Mouse (Mus musculus): ENCODE measurements around the gene 1700028J19Rik. TPM values are rescaled to one million over a fixed set of nuclear protein-coding genes. Genes with fewer than 3 reads are reported as not detected.
"Not testable (repeated sequence)": the region's sequence is repeated elsewhere in the genome, so short reads cannot be mapped to it uniquely, and the experiment has no call there.

The 1700028J19Rik gene
- polyA plus RNA-seq, 1 experiment from 2014 or later, result 1.1 TPM

DNA sequence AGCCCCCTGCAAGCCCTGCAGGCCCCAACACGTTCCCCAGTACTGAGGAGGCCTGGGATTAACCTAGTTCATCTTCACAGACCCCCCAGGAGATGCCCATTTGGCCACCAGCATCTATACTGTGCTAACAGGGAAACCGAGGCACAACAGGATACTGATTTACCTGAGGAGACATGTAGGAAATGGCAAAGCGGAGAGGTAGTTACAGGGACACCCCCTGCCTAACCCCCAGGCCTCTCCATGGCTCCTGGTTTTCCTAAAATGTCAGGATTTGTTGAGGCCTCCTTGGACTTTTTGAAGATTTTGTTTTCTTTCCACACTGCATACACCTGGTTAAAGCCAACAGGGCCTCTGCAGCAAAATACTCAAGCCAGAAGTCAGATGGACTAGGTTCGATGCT is 10.8 kb upstream of the 1700028J19Rik start, which contains the start of gene Acp4:
Gene Acp4, minus strand, starts transcription at position 101 of the 400 bp plus-strand sequence.
- ATAC-seq, result no peak

GRCm38 (mm10) chr7:44254930-44255329 is 8.4 kb upstream of the 1700028J19Rik start:
- H3K4me2 ChIP-seq (replicated peaks; ENCODE audit: low read depth), result no peak overlapping the region
- no peaks in the 10 kb centered on the region for H3K4me1 ChIP-seq (replicated peaks; ENCODE audit: control insufficient read depth, insufficient read depth, low read length)
- WGBS, result 63% methylated on average over 6 of the region's 6 CpGs
- no peak overlapping the region for H3K4me3 ChIP-seq (ENCODE audit: low read depth, low read length)
- no peaks in the 10 kb centered on the region for H3K27me3 ChIP-seq (replicated peaks; ENCODE audit: control insufficient read depth, insufficient read depth, low read length)
- no peak for TF ChIP-seq CTCF (IDR thresholded peaks at IDR 0.05; ENCODE audit: low read depth)
- no peak overlapping the region for H3K9ac ChIP-seq (ENCODE audit: low read depth, low read length)
- H3K27ac ChIP-seq (ENCODE audit: low read depth, low read length), result no peak overlapping the region
- peaks cover 23% of the 10 kb centered on the region for H3K36me3 ChIP-seq (ENCODE audit: control insufficient read depth, insufficient read depth)
- no peak for ATAC-seq
- no peaks in the 10 kb centered on the region for H3K9me3 ChIP-seq (ENCODE audit: control insufficient read depth)

More for the DNA sequence above, 10.8 kb upstream of the 1700028J19Rik start, which contains the start of gene Acp4:
- Histone ChIP-seq H3K4me3 (ENCODE audit: low read depth, low read length) (no peak within 1 kb of the TSS), H3K4me1 (replicated peaks; ENCODE audit: control insufficient read depth, insufficient read depth, low read length) (no peaks in the 10 kb centered on the region), H3K4me2 (replicated peaks; ENCODE audit: low read depth) (no peak within 1 kb of the TSS), H3K9me3 (ENCODE audit: control insufficient read depth) (no peaks in the 10 kb centered on the region), H3K36me3 (ENCODE audit: control insufficient read depth, insufficient read depth) (peaks cover 8% of the 10 kb centered on the region; the same call in 1 of the 2 replicates), H3K27me3 (replicated peaks; ENCODE audit: control insufficient read depth, insufficient read depth, low read length) (no peaks in the 10 kb centered on the region), H3K27ac (ENCODE audit: low read depth, low read length) (no peak within 1 kb of the TSS), H3K9ac (ENCODE audit: low read depth, low read length) (no peak within 1 kb of the TSS)
- TF ChIP-seq CTCF (IDR thresholded peaks at IDR 0.05; ENCODE audit: low read depth), result no peak
- WGBS, result 81% methylated on average over 4 of the region's 4 CpGs

GRCm38 (mm10) chr7:44253023-44253616 is 6.6 kb upstream of the 1700028J19Rik start:
- H3K4me2 ChIP-seq (replicated peaks; ENCODE audit: low read depth), result no peak overlapping the region
- H3K36me3 ChIP-seq (ENCODE audit: control insufficient read depth, insufficient read depth), result peaks cover 37% of the 10 kb centered on the region

GRCm38 (mm10) chr7:44250732-44251275 is 4.3 kb upstream of the 1700028J19Rik start:
- not testable (repeated sequence) for ATAC-seq; H3K4me1 ChIP-seq (replicated peaks; ENCODE audit: control insufficient read depth, insufficient read depth, low read length); H3K27ac ChIP-seq (ENCODE audit: low read depth, low read length); H3K9me3 ChIP-seq (ENCODE audit: control insufficient read depth); H3K9ac ChIP-seq (ENCODE audit: low read depth, low read length); H3K27me3 ChIP-seq (replicated peaks; ENCODE audit: control insufficient read depth, insufficient read depth, low read length); H3K4me2 ChIP-seq (replicated peaks; ENCODE audit: low read depth); H3K4me3 ChIP-seq (ENCODE audit: low read depth, low read length)
- H3K36me3 ChIP-seq (ENCODE audit: control insufficient read depth, insufficient read depth), result peaks cover 39% of the 10 kb centered on the region
- WGBS, result 86% methylated on average over 17 of the region's 17 CpGs

More at GRCm38 (mm10) chr7:44253023-44253616, 6.6 kb upstream of the 1700028J19Rik start:
- H3K4me3 ChIP-seq (ENCODE audit: low read depth, low read length), result no peak overlapping the region
- H3K4me1 ChIP-seq (replicated peaks; ENCODE audit: control insufficient read depth, insufficient read depth, low read length), result no peaks in the 10 kb centered on the region
- H3K9ac ChIP-seq (ENCODE audit: low read depth, low read length), result no peak overlapping the region
- H3K9me3 ChIP-seq (ENCODE audit: control insufficient read depth), result no peaks in the 10 kb centered on the region
- ATAC-seq, result no peak
- 68% methylated on average over 15 of the region's 15 CpGs for WGBS
- 0 out of 2 replicates have a peak, but pooled peaks have one; percentile 6 for TF ChIP-seq CTCF (IDR thresholded peaks at IDR 0.05; ENCODE audit: low read depth)
- H3K27me3 ChIP-seq (replicated peaks; ENCODE audit: control insufficient read depth, insufficient read depth, low read length), result no peaks in the 10 kb centered on the region
- H3K27ac ChIP-seq (ENCODE audit: low read depth, low read length), result no peak overlapping the region

GRCm38 (mm10) chr7:44249248-44249647 is 2.8 kb upstream of the 1700028J19Rik start:
- ATAC-seq, result no peak
- 89% methylated on average over 4 of the region's 4 CpGs for WGBS
- Histone ChIP-seq H3K4me2 (replicated peaks; ENCODE audit: low read depth) (no peak overlapping the region), H3K9ac (ENCODE audit: low read depth, low read length) (no peak overlapping the region), H3K36me3 (ENCODE audit: control insufficient read depth, insufficient read depth) (peaks cover 39% of the 10 kb centered on the region), H3K4me3 (ENCODE audit: low read depth, low read length) (no peak overlapping the region), H3K27me3 (replicated peaks; ENCODE audit: control insufficient read depth, insufficient read depth, low read length) (no peaks in the 10 kb centered on the region), H3K27ac (ENCODE audit: low read depth, low read length) (no peak overlapping the region), H3K9me3 (ENCODE audit: control insufficient read depth) (no peaks in the 10 kb centered on the region), H3K4me1 (replicated peaks; ENCODE audit: control insufficient read depth, insufficient read depth, low read length) (peaks cover 6% of the 10 kb centered on the region)
- TF ChIP-seq CTCF (IDR thresholded peaks at IDR 0.05; ENCODE audit: low read depth), result no peak

DNA sequence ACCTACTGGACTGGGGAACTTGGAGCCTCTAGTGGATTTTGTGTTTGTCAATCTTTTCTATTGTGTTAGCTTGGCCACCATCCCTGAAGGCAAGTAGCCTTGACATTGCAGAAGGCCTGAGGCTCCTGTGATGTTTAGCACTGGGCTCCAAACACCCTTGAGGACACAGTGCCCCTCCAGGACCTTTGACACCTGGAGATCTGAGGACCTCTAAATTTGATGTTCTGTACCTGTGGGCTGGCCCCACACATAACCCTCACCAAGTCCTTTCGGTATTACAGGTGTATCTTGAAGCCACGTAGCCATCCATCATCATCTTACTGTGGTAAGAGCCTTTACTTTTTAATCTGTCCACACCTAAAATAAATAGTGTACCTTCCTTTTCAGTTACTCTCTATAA is 1.5 kb upstream of the 1700028J19Rik start:
- H3K4me3 ChIP-seq (ENCODE audit: low read depth, low read length), result no peak overlapping the region
- TF ChIP-seq CTCF (IDR thresholded peaks at IDR 0.05; ENCODE audit: low read depth), result no peak
- 58% methylated on average over 2 of the region's 2 CpGs for WGBS

More for the DNA sequence above, 1.5 kb upstream of the 1700028J19Rik start:
- Histone ChIP-seq H3K9me3 (ENCODE audit: control insufficient read depth) (no peaks in the 10 kb centered on the region), H3K36me3 (ENCODE audit: control insufficient read depth, insufficient read depth) (peaks cover 38% of the 10 kb centered on the region), H3K4me2 (replicated peaks; ENCODE audit: low read depth) (peak overlapping the region; percentile 85; the same call in 1 of the 2 replicates), H3K27ac (ENCODE audit: low read depth, low read length) (no peak overlapping the region), H3K9ac (ENCODE audit: low read depth, low read length) (no peak overlapping the region), H3K27me3 (replicated peaks; ENCODE audit: control insufficient read depth, insufficient read depth, low read length) (no peaks in the 10 kb centered on the region), H3K4me1 (replicated peaks; ENCODE audit: control insufficient read depth, insufficient read depth, low read length) (peaks cover 6% of the 10 kb centered on the region)
- ATAC-seq, result no peak

Measured in intestine, postnatal 0 days (tissue).